Mouse (Mus musculus): Measurements from ENCODE around the gene Palm.

The Palm gene

GRCm38 (mm10) chr10:79772320-79772719 is 21.1 kb upstream of the Palm start:
- no peak for DNase-seq (ENCODE audit: low read depth, low spot score)

GRCm38 (mm10) chr10:79773208-79773607 is 20.2 kb upstream of the Palm start:
- DNase-seq (ENCODE audit: low read depth, low spot score): peak; percentile 68

GRCm38 (mm10) chr10:79774486-79775279 is 18.7 kb upstream of the Palm start:
- DNase-seq (ENCODE audit: low read depth, low spot score): no peak

- DNase-seq (ENCODE audit: low read depth, low spot score): no peak
Measured at GRCm38 (mm10) chr10:79777103-79777531, 16.3 kb upstream of the Palm start, which contains the start of gene Fstl3. Gene Fstl3 (plus strand): TSS chr10:79777272.

- DNase-seq (ENCODE audit: low read depth, low spot score): no peak
Measured at GRCm38 (mm10) chr10:79778006-79778405, 15.4 kb upstream of the Palm start.

- DNase-seq (ENCODE audit: low read depth, low spot score): no peak
Measured at GRCm38 (mm10) chr10:79779193-79779592, 14.2 kb upstream of the Palm start.

- DNase-seq (ENCODE audit: low read depth, low spot score): peak; percentile 98
Measured at GRCm38 (mm10) chr10:79779784-79780663, 13.3 kb upstream of the Palm start.

GRCm38 (mm10) chr10:79780664-79781015 is 12.7 kb upstream of the Palm start:
- peak; percentile 95 for DNase-seq (ENCODE audit: low read depth, low spot score)

- DNase-seq (ENCODE audit: low read depth, low spot score): no peak
Measured at GRCm38 (mm10) chr10:79781139-79781538, 12.2 kb upstream of the Palm start.

GRCm38 (mm10) chr10:79781956-79782355 is 11.4 kb upstream of the Palm start:
- DNase-seq (ENCODE audit: low read depth, low spot score): peak; percentile 70

- DNase-seq (ENCODE audit: low read depth, low spot score): no peak
Measured at GRCm38 (mm10) chr10:79783050-79783449, 10.3 kb upstream of the Palm start.

GRCm38 (mm10) chr10:79783920-79784800 is 9.2 kb upstream of the Palm start:
- DNase-seq (ENCODE audit: low read depth, low spot score): peak; percentile 63

GRCm38 (mm10) chr10:79788386-79789158 is 4.8 kb upstream of the Palm start:
- DNase-seq (ENCODE audit: low read depth, low spot score): peak; percentile 70

- no peak for DNase-seq (ENCODE audit: low read depth, low spot score)
Measured at GRCm38 (mm10) chr10:79789581-79789980, 3.8 kb upstream of the Palm start.

GRCm38 (mm10) chr10:79790861-79791260 is 2.5 kb upstream of the Palm start, which contains the start of gene Prss57:
Gene Prss57 (minus strand): TSS chr10:79790961.
- DNase-seq (ENCODE audit: low read depth, low spot score): no peak

- DNase-seq (ENCODE audit: low read depth, low spot score): no peak
Measured at GRCm38 (mm10) chr10:79792339-79793040, 882 bp upstream of the Palm start.

- no peak for DNase-seq (ENCODE audit: low read depth, low spot score)
Measured at GRCm38 (mm10) chr10:79793738-79794490, 542 bp downstream of the Palm start.

GRCm38 (mm10) chr10:79794491-79794931 is 1.1 kb downstream of the Palm start:
- no peak for DNase-seq (ENCODE audit: low read depth, low spot score)

- peak; percentile 47 for DNase-seq (ENCODE audit: low read depth, low spot score)
Measured at GRCm38 (mm10) chr10:79795905-79796304, 2.5 kb downstream of the Palm start.

Measured in A20 (cell line).